Mouse (Mus musculus): Measurements from ENCODE around the gene Rnf169. TPM values are rescaled to one million over a fixed set of nuclear protein-coding genes. Genes with fewer than 3 reads are reported as not detected.

Gene Rnf169
- total RNA-seq, 2 experiments from 2014 or later, result 7.8 to 10.4 TPM

Other genes with a start within 250 kb of the Rnf169 start
- not detected in 2 replicates for gene Olfr521, start 216.9 kb downstream of the Rnf169 start, total RNA-seq (2014; fragmentation: Nextera tagmentation)
- gene Olfr521, start 216.9 kb downstream of the Rnf169 start, total RNA-seq (2017), result not detected in 2 replicates
- 3.9 and 8.1 TPM in 2 replicates for gene Neu3, start 152.0 kb downstream of the Rnf169 start, total RNA-seq (2014; fragmentation: Nextera tagmentation)
- gene Neu3, start 152.0 kb downstream of the Rnf169 start, total RNA-seq (2017), result 3.9 and 5.8 TPM in 2 replicates
- 0.07 TPM in 1 of 2 replicates, not detected in the other for gene Xrra1, start 121.3 kb downstream of the Rnf169 start, total RNA-seq (2014; fragmentation: Nextera tagmentation)
- gene Xrra1, start 121.3 kb downstream of the Rnf169 start, total RNA-seq (2017), result not detected in 2 replicates
- 93.4 and 132 TPM in 2 replicates for gene Spcs2, start 117.0 kb downstream of the Rnf169 start, total RNA-seq (2014; fragmentation: Nextera tagmentation)
- gene Spcs2, start 117.0 kb downstream of the Rnf169 start, total RNA-seq (2017), result 136 and 153 TPM in 2 replicates
- not detected in 2 replicates for gene Chrdl2, start 25.7 kb upstream of the Rnf169 start, total RNA-seq (2014; fragmentation: Nextera tagmentation)
- gene Chrdl2, start 25.7 kb upstream of the Rnf169 start, total RNA-seq (2017), result not detected in 2 replicates
- gene Pold3, start 141.1 kb upstream of the Rnf169 start, total RNA-seq (2014; fragmentation: Nextera tagmentation), result 91.8 and 98.7 TPM in 2 replicates
- 97.0 and 121 TPM in 2 replicates for gene Pold3, start 141.1 kb upstream of the Rnf169 start, total RNA-seq (2017)
- 5.2 and 13.0 TPM in 2 replicates for gene Lipt2, start 178.8 kb upstream of the Rnf169 start, total RNA-seq (2014; fragmentation: Nextera tagmentation)
- 8.5 and 16.9 TPM in 2 replicates for gene Lipt2, start 178.8 kb upstream of the Rnf169 start, total RNA-seq (2017)
- 4.1 TPM in 1 of 2 replicates, not detected in the other for gene Kcne3, start 196.1 kb upstream of the Rnf169 start, total RNA-seq (2014; fragmentation: Nextera tagmentation)
- 0.38 TPM in 1 of 2 replicates, not detected in the other for gene Kcne3, start 196.1 kb upstream of the Rnf169 start, total RNA-seq (2017)
- 11.6 and 21.7 TPM in 2 replicates for gene Pgm2l1, start 246.9 kb upstream of the Rnf169 start, total RNA-seq (2014; fragmentation: Nextera tagmentation)
- gene Pgm2l1, start 246.9 kb upstream of the Rnf169 start, total RNA-seq (2017), result 13.7 and 18.0 TPM in 2 replicates